Mouse (Mus musculus): ENCODE measurements around the gene Atxn1. TPM values are rescaled to one million over a fixed set of nuclear protein-coding genes. Genes with fewer than 3 reads are reported as not detected.

Atxn1 gene
- polyA plus RNA-seq, 1 experiment from 2014 or later: 5.9 TPM

- Histone ChIP-seq H3K27ac (ENCODE audit: low read length) (no peak overlapping the region), H3K36me3 (ENCODE audit: insufficient read depth, low read length) (no peaks in the 10 kb centered on the region), H3K9me3 (ENCODE audit: low read length) (no peaks in the 10 kb centered on the region), H3K27me3 (ENCODE audit: insufficient read depth, low read length) (no peaks in the 10 kb centered on the region), H3K4me2 (replicated peaks; ENCODE audit: low read depth, low read length) (no peak overlapping the region), H3K4me3 (ENCODE audit: low read length) (no peak overlapping the region), H3K4me1 (ENCODE audit: insufficient read depth, low read length) (peaks cover 18% of the 10 kb centered on the region), H3K9ac (replicated peaks; ENCODE audit: low read length) (no peak overlapping the region)
- no peak for ATAC-seq (ENCODE audit: low FRiP score, low TSS enrichment)
- WGBS: 86% methylated on average over 14 of the region's 15 CpGs
Observed at GRCm38 (mm10) chr13:45918956-45919711, 45.7 kb downstream of the Atxn1 start.

GRCm38 (mm10) chr13:45918006-45918380 is 46.8 kb downstream of the Atxn1 start:
- Histone ChIP-seq H3K4me2 (replicated peaks; ENCODE audit: low read depth, low read length) (no peak overlapping the region), H3K36me3 (ENCODE audit: insufficient read depth, low read length) (no peaks in the 10 kb centered on the region), H3K9me3 (ENCODE audit: low read length) (no peaks in the 10 kb centered on the region), H3K27ac (ENCODE audit: low read length) (no peak overlapping the region), H3K4me3 (ENCODE audit: low read length) (no peak overlapping the region), H3K9ac (replicated peaks; ENCODE audit: low read length) (no peak overlapping the region), H3K4me1 (ENCODE audit: insufficient read depth, low read length) (peaks cover 16% of the 10 kb centered on the region), H3K27me3 (ENCODE audit: insufficient read depth, low read length) (no peaks in the 10 kb centered on the region)
- no peak for ATAC-seq (ENCODE audit: low FRiP score, low TSS enrichment)
- 69% methylated on average over 12 of the region's 12 CpGs for WGBS

GRCm38 (mm10) chr13:45917058-45918005 is 47.5 kb downstream of the Atxn1 start:
- Histone ChIP-seq H3K9me3 (ENCODE audit: low read length) (no peaks in the 10 kb centered on the region), H3K4me2 (replicated peaks; ENCODE audit: low read depth, low read length) (no peak overlapping the region)

GRCm38 (mm10) chr13:45915921-45916320 is 48.9 kb downstream of the Atxn1 start:
- no peaks in the 10 kb centered on the region for H3K27me3 ChIP-seq (ENCODE audit: insufficient read depth, low read length)
- ATAC-seq (ENCODE audit: low FRiP score, low TSS enrichment): no peak
- H3K9me3 ChIP-seq (ENCODE audit: low read length): no peaks in the 10 kb centered on the region
- no peak overlapping the region for H3K9ac ChIP-seq (replicated peaks; ENCODE audit: low read length)
- H3K36me3 ChIP-seq (ENCODE audit: insufficient read depth, low read length): no peaks in the 10 kb centered on the region
- 94% methylated on average over 3 of the region's 3 CpGs for WGBS
- H3K4me2 ChIP-seq (replicated peaks; ENCODE audit: low read depth, low read length): no peak overlapping the region
- no peak overlapping the region for H3K4me3 ChIP-seq (ENCODE audit: low read length)
- peaks cover 10% of the 10 kb centered on the region for H3K4me1 ChIP-seq (ENCODE audit: insufficient read depth, low read length)
- no peak overlapping the region for H3K27ac ChIP-seq (ENCODE audit: low read length)

More at GRCm38 (mm10) chr13:45917058-45918005, 47.5 kb downstream of the Atxn1 start:
- no peak overlapping the region for H3K9ac ChIP-seq (replicated peaks; ENCODE audit: low read length)
- 89% methylated on average over 21 of the region's 21 CpGs for WGBS
- H3K4me3 ChIP-seq (ENCODE audit: low read length): no peak overlapping the region
- H3K27me3 ChIP-seq (ENCODE audit: insufficient read depth, low read length): no peaks in the 10 kb centered on the region
- H3K4me1 ChIP-seq (ENCODE audit: insufficient read depth, low read length): peaks cover 11% of the 10 kb centered on the region
- H3K27ac ChIP-seq (ENCODE audit: low read length): no peak overlapping the region
- H3K36me3 ChIP-seq (ENCODE audit: insufficient read depth, low read length): no peaks in the 10 kb centered on the region
- ATAC-seq (ENCODE audit: low FRiP score, low TSS enrichment): no peak

- H3K4me3 ChIP-seq (ENCODE audit: low read length): no peak overlapping the region
- WGBS: 47% methylated on average over 2 of the region's 2 CpGs
- no peak overlapping the region for H3K9ac ChIP-seq (replicated peaks; ENCODE audit: low read length)
- no peaks in the 10 kb centered on the region for H3K36me3 ChIP-seq (ENCODE audit: insufficient read depth, low read length)
- H3K27ac ChIP-seq (ENCODE audit: low read length): peak overlapping the region; percentile 29; the same call in 1 of the 2 replicates
- ATAC-seq (ENCODE audit: low FRiP score, low TSS enrichment): no peak
- H3K27me3 ChIP-seq (ENCODE audit: insufficient read depth, low read length): no peaks in the 10 kb centered on the region
- H3K4me1 ChIP-seq (ENCODE audit: insufficient read depth, low read length): peaks cover 10% of the 10 kb centered on the region
- no peak overlapping the region for H3K4me2 ChIP-seq (replicated peaks; ENCODE audit: low read depth, low read length)
- no peaks in the 10 kb centered on the region for H3K9me3 ChIP-seq (ENCODE audit: low read length)
Observed at GRCm38 (mm10) chr13:45915026-45915425, 49.8 kb downstream of the Atxn1 start.

- no peak overlapping the region for H3K4me3 ChIP-seq (ENCODE audit: low read length)
- H3K4me1 ChIP-seq (ENCODE audit: insufficient read depth, low read length): peaks cover 10% of the 10 kb centered on the region
- H3K36me3 ChIP-seq (ENCODE audit: insufficient read depth, low read length): no peaks in the 10 kb centered on the region
- H3K27me3 ChIP-seq (ENCODE audit: insufficient read depth, low read length): no peaks in the 10 kb centered on the region
- ATAC-seq (ENCODE audit: low FRiP score, low TSS enrichment): no peak
- H3K27ac ChIP-seq (ENCODE audit: low read length): no peak overlapping the region
- H3K9ac ChIP-seq (replicated peaks; ENCODE audit: low read length): no peak overlapping the region
- H3K4me2 ChIP-seq (replicated peaks; ENCODE audit: low read depth, low read length): no peak overlapping the region
- H3K9me3 ChIP-seq (ENCODE audit: low read length): no peaks in the 10 kb centered on the region
- 78% methylated on average over 3 of the region's 3 CpGs for WGBS
Observed at GRCm38 (mm10) chr13:45914117-45914516, 50.7 kb downstream of the Atxn1 start.

- Histone ChIP-seq H3K9me3 (ENCODE audit: low read length) (no peaks in the 10 kb centered on the region), H3K4me3 (ENCODE audit: low read length) (no peak overlapping the region), H3K9ac (replicated peaks; ENCODE audit: low read length) (no peak overlapping the region), H3K4me1 (ENCODE audit: insufficient read depth, low read length) (peaks cover 21% of the 10 kb centered on the region), H3K27me3 (ENCODE audit: insufficient read depth, low read length) (no peaks in the 10 kb centered on the region), H3K27ac (ENCODE audit: low read length) (no peak overlapping the region), H3K36me3 (ENCODE audit: insufficient read depth, low read length) (no peaks in the 10 kb centered on the region), H3K4me2 (replicated peaks; ENCODE audit: low read depth, low read length) (no peak overlapping the region)
- 77% methylated on average over 7 of the region's 7 CpGs for WGBS
- ATAC-seq (ENCODE audit: low FRiP score, low TSS enrichment): no peak
Observed at GRCm38 (mm10) chr13:45911848-45912247, 53.0 kb downstream of the Atxn1 start.

GRCm38 (mm10) chr13:45911069-45911468 is 53.7 kb downstream of the Atxn1 start:
- no peaks in the 10 kb centered on the region for H3K9me3 ChIP-seq (ENCODE audit: low read length)
- no peak overlapping the region for H3K4me3 ChIP-seq (ENCODE audit: low read length)
- no peaks in the 10 kb centered on the region for H3K36me3 ChIP-seq (ENCODE audit: insufficient read depth, low read length)
- no peak overlapping the region for H3K27ac ChIP-seq (ENCODE audit: low read length)
- H3K27me3 ChIP-seq (ENCODE audit: insufficient read depth, low read length): no peaks in the 10 kb centered on the region
- H3K9ac ChIP-seq (replicated peaks; ENCODE audit: low read length): no peak overlapping the region
- peaks cover 29% of the 10 kb centered on the region for H3K4me1 ChIP-seq (ENCODE audit: insufficient read depth, low read length)
- 76% methylated on average over 5 of the region's 5 CpGs for WGBS
- no peak overlapping the region for H3K4me2 ChIP-seq (replicated peaks; ENCODE audit: low read depth, low read length)
- ATAC-seq (ENCODE audit: low FRiP score, low TSS enrichment): no peak

GRCm38 (mm10) chr13:45910348-45910747 is 54.5 kb downstream of the Atxn1 start:
- Histone ChIP-seq H3K9me3 (ENCODE audit: low read length) (no peaks in the 10 kb centered on the region), H3K4me3 (ENCODE audit: low read length) (no peak overlapping the region), H3K4me1 (ENCODE audit: insufficient read depth, low read length) (peaks cover 27% of the 10 kb centered on the region), H3K9ac (replicated peaks; ENCODE audit: low read length) (no peak overlapping the region), H3K27me3 (ENCODE audit: insufficient read depth, low read length) (no peaks in the 10 kb centered on the region), H3K27ac (ENCODE audit: low read length) (no peak overlapping the region), H3K4me2 (replicated peaks; ENCODE audit: low read depth, low read length) (no peak overlapping the region), H3K36me3 (ENCODE audit: insufficient read depth, low read length) (no peaks in the 10 kb centered on the region)
- 95% methylated on average over 7 of the region's 7 CpGs for WGBS
- no peak for ATAC-seq (ENCODE audit: low FRiP score, low TSS enrichment)
